Mouse (Mus musculus): ENCODE results near the gene Baz1b.

The Baz1b gene

GRCm38 (mm10) chr5:135233166-135233920 lies 46.3 kb downstream of the Baz1b start:
- DNase-seq (ENCODE audit: low read depth, low spot score): no peak

DNA sequence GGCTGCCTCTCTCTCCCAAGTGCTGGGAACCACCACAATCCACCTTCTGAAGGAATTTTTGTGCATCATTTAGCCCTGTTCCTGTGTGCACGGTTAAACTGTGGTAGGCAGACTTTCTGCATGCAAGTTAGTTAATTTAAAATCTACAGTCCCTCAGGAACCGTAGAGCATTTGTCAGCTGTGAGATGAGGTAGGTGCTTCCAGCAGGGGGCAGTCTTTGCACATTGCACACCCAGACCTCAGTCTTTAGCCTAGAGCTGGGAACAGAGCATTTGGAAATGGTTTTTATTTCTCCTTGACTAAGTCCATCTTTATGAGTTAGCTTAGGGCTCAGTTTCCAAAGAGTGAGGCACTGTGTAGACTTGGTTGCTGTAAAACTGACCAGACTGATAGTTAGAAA lies 49.5 kb downstream of the Baz1b start:
- DNase-seq (ENCODE audit: low read depth, low spot score): no peak

DNA sequence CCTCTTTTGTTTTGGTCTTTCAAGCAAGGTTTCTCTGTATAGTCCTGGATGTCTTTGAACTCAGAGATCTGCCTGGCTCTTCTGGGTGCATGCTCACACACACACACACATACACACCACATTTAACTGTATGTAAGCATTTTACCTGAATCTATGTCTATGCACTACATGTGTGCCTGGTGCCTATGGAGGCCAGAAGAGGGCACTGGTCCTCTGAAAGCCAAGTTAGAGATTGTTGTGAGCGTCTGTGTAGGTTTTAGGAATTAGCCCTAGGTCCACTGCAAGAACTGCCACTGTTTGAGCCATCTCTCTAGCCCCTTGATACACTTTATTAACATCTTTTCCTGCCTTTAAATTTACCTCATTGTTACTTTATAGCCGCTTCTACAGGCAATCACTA lies 51.8 kb downstream of the Baz1b start:
- DNase-seq (ENCODE audit: low read depth, low spot score): no peak

DNA sequence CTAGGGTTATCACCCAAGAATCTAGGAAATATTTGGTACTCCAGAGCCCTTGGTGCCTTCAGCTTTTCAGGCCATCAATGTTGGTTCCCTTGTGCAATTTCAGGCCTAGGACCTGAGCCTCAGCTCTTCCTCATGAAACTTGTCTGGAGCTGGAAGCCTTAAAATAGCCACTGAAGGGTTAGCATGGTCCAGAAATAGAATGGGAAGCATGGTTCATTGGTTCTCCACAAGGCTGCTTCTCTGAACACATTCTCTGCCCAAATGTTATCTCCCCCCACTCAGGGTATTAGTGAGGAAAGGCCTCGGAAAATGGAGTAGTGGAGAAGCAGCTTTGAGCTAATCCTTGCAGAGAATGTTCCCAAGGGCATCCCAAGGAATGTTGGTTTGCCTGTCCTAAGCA lies 54.4 kb downstream of the Baz1b start:
- no peak for DNase-seq (ENCODE audit: low read depth, low spot score)

- DNase-seq (ENCODE audit: low read depth, low spot score): no peak
Measured at GRCm38 (mm10) chr5:135242136-135242535, 55.1 kb downstream of the Baz1b start.

- no peak for DNase-seq (ENCODE audit: low read depth, low spot score)
Measured at GRCm38 (mm10) chr5:135242608-135243007, 55.5 kb downstream of the Baz1b start.

DNA sequence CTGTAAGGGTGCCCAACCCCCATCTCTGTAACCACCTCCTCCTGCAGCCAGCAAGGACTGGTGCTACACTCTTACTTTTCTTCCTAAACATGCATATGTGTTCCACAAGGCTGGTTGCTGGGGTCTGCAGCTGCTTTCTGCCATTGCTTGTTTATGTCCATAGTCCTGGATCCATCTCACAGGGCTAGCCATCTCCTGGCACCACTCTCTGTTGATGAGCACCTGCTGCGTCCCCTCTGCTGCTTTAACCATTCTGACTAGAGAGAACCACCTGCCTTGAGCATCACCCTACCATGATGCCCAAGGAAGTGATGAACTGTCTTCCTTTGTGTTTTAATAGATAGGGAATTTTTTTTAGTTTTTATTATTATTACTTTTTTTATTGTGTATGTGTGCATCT lies 56.1 kb downstream of the Baz1b start:
- DNase-seq (ENCODE audit: low read depth, low spot score): no peak

GRCm38 (mm10) chr5:135246531-135246930 lies 59.5 kb downstream of the Baz1b start:
- no peak for DNase-seq (ENCODE audit: low read depth, low spot score)

- DNase-seq (ENCODE audit: low read depth, low spot score): no peak
Measured at GRCm38 (mm10) chr5:135247337-135247736, 60.3 kb downstream of the Baz1b start.

DNA sequence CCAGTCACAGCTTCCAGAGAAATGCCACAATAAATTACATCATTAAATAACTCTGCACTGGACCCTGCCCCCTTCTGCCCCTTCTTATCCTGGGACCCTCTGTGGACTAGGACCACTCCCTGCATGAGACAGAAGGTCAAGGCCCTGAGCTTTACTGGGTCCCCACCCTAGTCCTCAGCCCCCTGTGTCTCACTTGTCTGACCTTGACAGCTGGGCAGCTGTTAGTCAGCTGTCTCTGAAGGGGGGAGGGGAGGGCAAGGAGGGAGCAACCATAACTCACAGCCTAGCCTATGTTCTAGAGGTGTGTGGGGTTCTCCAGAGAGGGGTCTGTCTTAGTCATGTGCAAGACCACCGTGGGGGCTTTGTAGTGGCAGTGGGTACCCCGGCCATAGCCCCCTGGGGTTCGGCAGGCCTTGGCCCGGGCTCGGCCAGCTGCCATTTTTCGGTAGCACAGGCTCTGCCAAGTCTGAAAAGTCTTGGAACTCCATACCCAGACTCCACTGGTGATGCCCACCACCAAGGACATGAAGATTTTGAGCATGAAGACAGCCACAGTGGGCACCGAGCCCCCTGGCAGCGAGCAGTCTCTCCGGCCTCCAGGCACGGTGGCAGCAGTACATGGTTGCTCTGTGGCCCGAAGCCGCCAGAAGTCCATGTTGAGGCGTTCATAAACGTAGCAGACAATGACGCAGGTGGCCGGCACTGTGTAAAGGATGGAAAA lies 62.1 kb downstream of the Baz1b start:
- no peak for DNase-seq (ENCODE audit: low read depth, low spot score)

DNA sequence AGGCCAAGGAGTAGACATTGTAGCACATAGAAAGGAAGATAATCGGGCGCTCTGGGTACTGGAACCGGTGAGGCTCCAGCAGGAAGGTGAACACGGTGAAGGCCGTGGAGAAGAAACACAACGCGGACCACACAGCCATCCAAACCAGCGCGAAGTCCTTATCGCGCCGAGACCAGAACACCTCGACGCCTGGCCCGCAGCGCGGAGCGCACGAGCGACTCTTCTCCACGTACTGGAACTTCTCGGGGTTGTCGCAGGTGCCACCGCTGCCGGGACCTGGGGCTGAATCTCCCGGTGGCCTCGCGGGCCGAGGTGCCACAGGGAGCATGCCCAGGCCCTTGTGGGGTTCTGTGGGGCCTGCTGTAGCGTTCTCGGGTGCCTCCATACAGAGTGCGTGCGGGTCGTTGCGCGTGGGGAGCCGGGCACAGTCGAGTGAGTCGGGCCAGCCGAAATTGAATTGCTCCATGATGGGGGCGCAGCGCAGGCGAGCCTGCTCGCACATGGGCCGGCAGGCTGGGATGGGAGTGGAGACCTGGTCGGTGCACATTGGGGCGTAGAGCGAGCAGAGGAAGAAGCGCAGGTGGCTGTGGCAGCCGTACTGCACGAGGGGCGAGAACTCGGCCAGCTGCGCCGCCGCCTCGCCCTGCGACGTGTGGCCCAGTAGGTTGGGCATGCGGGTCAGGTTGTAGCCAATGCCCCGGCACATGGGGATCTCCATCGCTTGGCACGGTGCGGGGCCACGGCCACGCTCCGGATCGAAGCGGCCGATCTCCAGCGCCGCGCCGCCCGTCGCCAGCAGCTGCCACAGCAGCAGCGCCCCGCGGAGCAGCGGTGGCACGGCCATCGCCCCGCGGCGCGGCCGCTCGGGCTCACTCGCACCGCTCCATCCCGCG lies 63.4 kb downstream of the Baz1b start:
- DNase-seq (ENCODE audit: low read depth, low spot score): no peak

- peak; percentile 73 for DNase-seq (ENCODE audit: low read depth, low spot score)
Measured at GRCm38 (mm10) chr5:135251079-135251454, 64.0 kb downstream of the Baz1b start, which contains the start of gene Fzd9. Gene Fzd9, minus strand, starts transcription at chr5:135251230.

- DNase-seq (ENCODE audit: low read depth, low spot score): no peak
Measured at GRCm38 (mm10) chr5:135253741-135254401, 66.8 kb downstream of the Baz1b start.

DNA sequence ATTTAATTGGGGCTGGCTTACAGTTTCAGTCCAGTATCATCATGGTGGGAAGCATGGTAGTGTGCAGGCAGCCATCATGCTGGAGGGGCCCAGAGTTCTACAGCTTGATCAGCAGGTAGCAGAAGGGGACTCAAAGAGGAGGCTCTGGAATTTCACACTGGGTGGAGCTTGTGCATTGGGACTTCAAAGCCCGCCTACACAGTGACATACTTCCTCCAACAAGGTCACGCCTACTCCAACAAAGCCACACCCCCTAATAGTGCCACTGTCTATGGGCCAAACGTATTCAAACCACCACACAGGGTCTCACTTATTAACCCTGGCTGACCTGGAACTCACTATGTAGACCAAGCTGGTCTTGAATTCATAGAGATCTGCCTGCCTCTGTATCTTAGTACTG lies 69.1 kb downstream of the Baz1b start:
- no peak for DNase-seq (ENCODE audit: low read depth, low spot score)

DNA sequence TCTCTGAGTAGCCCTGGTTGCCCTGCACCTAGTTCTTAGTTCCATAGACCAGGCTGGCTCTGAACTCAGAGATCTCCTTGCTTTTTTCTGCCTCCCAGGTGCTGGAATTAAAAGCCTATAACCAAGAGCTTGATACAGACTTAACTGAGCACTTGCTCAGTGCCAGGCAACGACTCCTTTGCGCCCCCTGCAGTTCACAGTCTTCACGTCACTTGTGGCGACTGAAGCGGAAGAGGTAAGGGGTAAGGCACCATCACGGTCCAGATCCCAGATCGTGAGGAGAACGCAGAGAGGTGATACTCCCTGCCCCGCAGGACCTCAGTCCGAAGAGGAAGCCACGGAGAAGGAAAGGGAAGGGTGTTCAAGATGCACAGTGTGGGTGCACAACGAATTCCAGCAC lies 70.5 kb downstream of the Baz1b start:
- no peak for DNase-seq (ENCODE audit: low read depth, low spot score)

- no peak for DNase-seq (ENCODE audit: low read depth, low spot score)
Measured at GRCm38 (mm10) chr5:135258280-135259150, 71.5 kb downstream of the Baz1b start.

- DNase-seq (ENCODE audit: low read depth, low spot score): no peak
Measured at GRCm38 (mm10) chr5:135263866-135264503, 76.9 kb downstream of the Baz1b start.

GRCm38 (mm10) chr5:135264548-135264947 lies 77.5 kb downstream of the Baz1b start:
- DNase-seq (ENCODE audit: low read depth, low spot score): no peak

GRCm38 (mm10) chr5:135269451-135269850 lies 82.4 kb downstream of the Baz1b start:
- no peak for DNase-seq (ENCODE audit: low read depth, low spot score)

- DNase-seq (ENCODE audit: low read depth, low spot score): no peak
Measured at GRCm38 (mm10) chr5:135270361-135270760, 83.3 kb downstream of the Baz1b start.
